Mouse (Mus musculus) intestine, embryonic 16.5 days (tissue): ENCODE data around the gene Ets2. TPM values are rescaled to one million over a fixed set of nuclear protein-coding genes. Genes with fewer than 3 reads are reported as not detected.
A peak's percentile ranks its signal among the peaks of the same experiment; 100 is the strongest.

ENCODE experiments used
- ATAC-seq: fragments of 200-750 bp; cut with Nextera tagmentation; 2 replicates; pipeline ENCODE4 v1.8.0; 2017; ENCODE audit warnings: moderate TSS enrichment, moderate library complexity
- H3K27ac ChIP-seq: fragments of 300-500 bp; sonication (generic); 2 replicates; pipeline ENCODE4 v1.5.1; 2014; ENCODE audit warnings: mild to moderate bottlenecking, low read length
- H3K27me3 ChIP-seq: fragments of 300-500 bp; sonication (generic); replicated peaks from 2 replicates; pipeline ENCODE4 v1.6.1; 2014; ENCODE audit warnings: low read length, control low read depth, mixed read lengths; ENCODE audit not compliant: control insufficient read depth, insufficient read depth
- H3K36me3 ChIP-seq: fragments of 300-500 bp; sonication (generic); 2 replicates; pipeline ENCODE4 v1.6.1; 2014; ENCODE audit warnings: low read length, control low read depth; ENCODE audit not compliant: control insufficient read depth, insufficient read depth
- H3K4me1 ChIP-seq: fragments of 300-500 bp; sonication (generic); 2 replicates; pipeline ENCODE4 v1.6.1; 2014; ENCODE audit warnings: low read length, control low read depth, mixed read lengths; ENCODE audit not compliant: control insufficient read depth, insufficient read depth
- H3K4me2 ChIP-seq: fragments of 300-500 bp; sonication (generic); 2 replicates; pipeline ENCODE4 v1.6.1; 2014; ENCODE audit warnings: low read depth, low read length, control low read depth
- H3K4me3 ChIP-seq: fragments of 300-500 bp; sonication (generic); 2 replicates; pipeline ENCODE4 v1.5.1; 2014; ENCODE audit warnings: mild to moderate bottlenecking, low read length
- H3K9ac ChIP-seq: fragments of 300-500 bp; sonication (generic); 2 replicates; pipeline ENCODE4 v1.6.1; 2014; ENCODE audit warnings: low read depth, low read length
- H3K9me3 ChIP-seq: fragments of 300-500 bp; sonication (generic); 2 replicates; pipeline ENCODE4 v1.6.1; 2016; ENCODE audit warnings: low read length, control low read depth; ENCODE audit not compliant: control insufficient read depth
- WGBS: fragments of 180-500 bp; shearing (Covaris S2); extraction: QIAGEN DNeasy Blood & Tissue Kit; methylation state at CpG from one replicate; pipeline ENCODE4 v1.1.7; 2014; 5-methylcytosine and 5-hydroxymethylcytosine counted together
- polyA plus RNA-seq: library from polyadenylated mRNA; unstranded; fragments of >200 nt; fragmentation: Nextera tagmentation; extraction: Ambion mirVana; gene quantifications from 2 replicates; pipeline ENCODE4 v1.2.1, GENCODE M21; 2015

Ets2 gene
- polyA plus RNA-seq, 1 experiment from 2014 or later = 58.6 TPM

GRCm38 (mm10) chr16:95769066-95769995, 67.5 kb downstream of the Ets2 start:
- 0 out of 2 replicates have a peak, but pooled peaks have one; percentile 11 for ATAC-seq
- H3K4me2 ChIP-seq = no peak overlapping the region
- H3K27ac ChIP-seq = no peak overlapping the region

GRCm38 (mm10) chr16:95769996-95770334, 68.1 kb downstream of the Ets2 start:
- no peak overlapping the region for H3K4me2 ChIP-seq
- H3K27ac ChIP-seq = no peak overlapping the region
- 89% methylated on average over 5 of the region's 5 CpGs for WGBS
- H3K27me3 ChIP-seq = no peaks in the 10 kb centered on the region
- peaks cover 5% of the 10 kb centered on the region; the same call in 1 of the 2 replicates for H3K4me1 ChIP-seq
- no peak overlapping the region for H3K4me3 ChIP-seq
- no peaks in the 10 kb centered on the region for H3K9me3 ChIP-seq
- no peak overlapping the region for H3K9ac ChIP-seq
- peak; percentile 37; the same call in 1 of the 2 replicates for ATAC-seq
- H3K36me3 ChIP-seq = no peaks in the 10 kb centered on the region

More at GRCm38 (mm10) chr16:95769066-95769995, 67.5 kb downstream of the Ets2 start:
- H3K27me3 ChIP-seq = no peaks in the 10 kb centered on the region
- no peaks in the 10 kb centered on the region for H3K9me3 ChIP-seq
- H3K4me1 ChIP-seq = peaks cover 5% of the 10 kb centered on the region; the same call in 1 of the 2 replicates
- H3K4me3 ChIP-seq = no peak overlapping the region
- 48% methylated on average over 14 of the region's 14 CpGs for WGBS
- H3K9ac ChIP-seq = no peak overlapping the region; the same call in 1 of the 2 replicates
- no peaks in the 10 kb centered on the region for H3K36me3 ChIP-seq

DNA sequence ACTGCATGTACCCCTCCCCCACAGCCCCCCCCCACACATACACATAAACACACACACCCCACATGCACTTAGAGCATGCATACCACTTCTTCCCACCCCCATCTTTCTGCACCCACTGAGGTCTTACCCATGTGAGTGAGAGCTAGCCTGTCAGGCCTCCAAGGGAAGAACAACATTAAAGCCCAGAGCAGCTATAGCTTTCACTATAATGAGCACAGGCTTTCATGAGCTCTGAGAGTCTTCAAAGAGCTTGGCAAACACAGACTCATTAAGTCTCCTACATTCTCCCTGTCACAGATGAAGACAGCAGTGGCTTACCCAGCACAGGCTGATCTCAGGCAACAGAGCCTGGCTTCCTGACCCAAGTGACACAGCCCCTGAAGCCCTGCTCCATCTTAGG, 68.5 kb downstream of the Ets2 start:
- Histone ChIP-seq H3K9me3 (no peaks in the 10 kb centered on the region), H3K4me1 (peaks cover 5% of the 10 kb centered on the region; the same call in 1 of the 2 replicates), H3K9ac (no peak overlapping the region), H3K27me3 (no peaks in the 10 kb centered on the region), H3K36me3 (no peaks in the 10 kb centered on the region), H3K27ac (no peak overlapping the region), H3K4me3 (no peak overlapping the region), H3K4me2 (no peak overlapping the region)
- 0 out of 2 replicates have a peak, but pooled peaks have one; percentile 3 for ATAC-seq

Other genes starting within 250 kb of the Ets2 start
- 3.7 and 3.8 TPM in 2 replicates for gene Erg, start 115.5 kb upstream of the Ets2 start, polyA plus RNA-seq